Mouse (Mus musculus) kidney, adult 2 months (tissue): ENCODE results near the gene Scn5a.

ENCODE experiments used
- CTCF ChIP-seq: fragments of 200-500 bp; conservative IDR thresholded peaks from 2 replicates; pipeline ENCODE4 v1.5.1; 2011; ENCODE audit warnings: low read depth, mild to moderate bottlenecking, control low read depth, low read length, moderate library complexity, mixed read lengths; ENCODE audit not compliant: insufficient read depth, insufficient read length
- POLR2A ChIP-seq: fragments of 200-500 bp; IDR thresholded peaks from one replicate; pipeline ENCODE4 v1.6.1; 2011; ENCODE audit warnings: low read depth, low read length, control low read depth

DNA sequence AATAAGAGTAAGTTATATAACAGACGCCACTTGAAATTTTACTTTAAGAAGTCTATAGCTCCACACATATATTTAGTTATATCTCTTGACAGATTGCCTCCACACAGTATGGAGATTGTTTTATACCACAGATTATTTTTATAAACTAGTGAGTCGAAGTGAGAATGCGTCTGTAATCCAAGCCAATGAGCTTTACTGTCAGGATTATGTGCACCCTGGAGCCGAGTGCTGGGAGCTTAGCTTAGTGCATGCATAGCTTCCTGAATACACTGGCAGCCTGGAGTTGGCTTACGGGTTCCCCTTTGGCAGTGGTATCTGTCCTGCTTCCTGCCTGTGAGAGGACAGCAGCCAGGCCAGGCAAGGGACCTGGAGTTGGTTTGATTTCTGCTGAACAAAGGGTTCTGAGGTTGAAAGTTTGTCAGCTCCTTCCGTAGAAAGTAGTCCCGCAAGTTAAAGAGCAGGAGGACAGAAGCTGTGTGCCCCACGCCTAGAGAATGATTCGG, 140.3 kb downstream of the Scn5a start:
- no peak for TF ChIP-seq CTCF
- no peak for TF ChIP-seq POLR2A
